Mouse (Mus musculus) midbrain, embryonic 12.5 days (tissue): ENCODE measurements around the gene Dlgap4. TPM values are rescaled to one million over a fixed set of nuclear protein-coding genes. Genes with fewer than 3 reads are reported as not detected.

Experiments used
- ATAC-seq: fragments of 200-750 bp; cut with Nextera tagmentation; 2 replicates; pipeline ENCODE4 v1.8.0; 2017; ENCODE audit warnings: low read depth, moderate TSS enrichment, moderate library complexity; ENCODE audit not compliant: low FRiP score
- H3K27ac ChIP-seq: fragments of 300-500 bp; sonication (generic); replicated peaks from 2 replicates; pipeline ENCODE4 v1.5.1; 2016; ENCODE audit warnings: mild to moderate bottlenecking
- H3K27me3 ChIP-seq: fragments of 300-500 bp; sonication (generic); 2 replicates; pipeline ENCODE4 v1.6.1; 2016; ENCODE audit warnings: mild to moderate bottlenecking
- H3K36me3 ChIP-seq: fragments of 300-500 bp; sonication (generic); 2 replicates; pipeline ENCODE4 v1.6.1; 2016
- H3K4me1 ChIP-seq: fragments of 300-500 bp; sonication (generic); 2 replicates; pipeline ENCODE4 v1.6.1; 2016
- H3K4me2 ChIP-seq: fragments of 300-500 bp; sonication (generic); replicated peaks from 2 replicates; pipeline ENCODE4 v1.6.1; 2016; ENCODE audit warnings: mild to moderate bottlenecking, moderate library complexity
- H3K4me3 ChIP-seq: fragments of 300-500 bp; sonication (generic); 2 replicates; pipeline ENCODE4 v1.5.1; 2016; ENCODE audit warnings: mild to moderate bottlenecking
- H3K9ac ChIP-seq: fragments of 300-500 bp; sonication (generic); replicated peaks from 2 replicates; pipeline ENCODE4 v1.6.1; 2016; ENCODE audit warnings: mild to moderate bottlenecking, moderate library complexity
- H3K9me3 ChIP-seq: fragments of 300-500 bp; sonication (generic); 2 replicates; pipeline ENCODE4 v1.6.1; 2016; ENCODE audit warnings: mild to moderate bottlenecking
- WGBS: fragments of 180-500 bp; shearing (Covaris S2); methylation state at CpG from one replicate; pipeline ENCODE4 v1.1.7; 2016; 5-methylcytosine and 5-hydroxymethylcytosine counted together
- polyA plus RNA-seq: library from polyadenylated mRNA; unstranded; fragments of >200 nt; fragmentation: Nextera tagmentation; extraction: Ambion mirVana; gene quantifications from 2 replicates; pipeline ENCODE4 v1.2.1, GENCODE M21; 2016

Gene Dlgap4
- polyA plus RNA-seq, 1 experiment from 2014 or later: 190 TPM

DNA sequence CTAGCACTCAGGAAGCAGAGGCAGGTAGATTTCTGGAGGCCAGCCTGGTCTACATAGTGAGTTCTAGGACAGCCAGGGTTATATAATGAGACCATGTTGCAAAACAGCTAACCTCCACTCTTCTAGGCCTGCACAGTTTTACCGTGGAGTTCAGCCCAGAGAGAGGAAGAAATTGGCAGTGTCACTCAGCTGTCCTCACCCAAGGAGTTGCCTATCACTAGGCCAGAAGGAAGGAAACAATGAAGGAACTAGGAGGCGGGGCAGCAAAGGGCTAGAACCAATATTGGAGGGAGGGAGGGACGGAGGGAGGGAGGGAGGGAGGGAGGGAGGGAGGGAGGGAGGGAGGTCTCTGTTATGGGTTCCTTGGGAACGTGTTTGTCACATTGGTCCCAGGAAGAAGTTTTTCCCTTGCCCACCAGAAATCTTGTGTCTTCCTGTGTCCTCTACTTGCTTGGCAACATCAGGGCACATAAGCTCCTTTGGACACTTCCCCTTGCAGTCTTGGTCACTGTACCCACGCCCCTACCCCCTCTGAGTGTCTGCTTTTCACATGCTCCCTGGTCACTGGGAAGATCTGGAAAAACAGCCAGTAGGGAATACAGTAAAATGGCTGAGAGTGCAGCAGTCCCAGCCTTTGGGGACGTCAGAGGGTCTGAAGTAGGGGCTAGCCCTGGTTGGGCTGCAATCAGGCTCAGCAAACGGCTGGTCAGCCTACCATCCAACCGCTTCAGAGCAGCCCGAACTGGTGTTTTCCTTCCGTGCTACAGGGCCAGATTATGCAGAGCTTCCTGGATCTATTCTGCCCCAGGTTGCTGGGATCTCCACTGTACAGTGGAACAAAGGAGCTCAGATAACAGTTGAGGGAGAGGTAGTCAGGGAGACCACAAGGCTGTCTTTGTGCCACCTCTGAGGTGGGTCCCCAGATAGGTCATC lies 116.3 kb downstream of the Dlgap4 start:
- peaks cover 49% of the 10 kb centered on the region for H3K4me1 ChIP-seq
- H3K9ac ChIP-seq: 0 out of 2 replicates have a peak overlapping the region, but pooled peaks have one; percentile 31
- 68% methylated on average over 9 of the region's 10 CpGs for WGBS
- H3K27ac ChIP-seq: no peak overlapping the region
- no peaks in the 10 kb centered on the region for H3K9me3 ChIP-seq
- no peak for ATAC-seq
- H3K36me3 ChIP-seq: 0 out of 2 replicates have a peak, but pooled peaks cover 3% of the 10 kb centered on the region
- H3K27me3 ChIP-seq: no peaks in the 10 kb centered on the region
- H3K4me2 ChIP-seq: no peak overlapping the region
- no peak overlapping the region for H3K4me3 ChIP-seq

DNA sequence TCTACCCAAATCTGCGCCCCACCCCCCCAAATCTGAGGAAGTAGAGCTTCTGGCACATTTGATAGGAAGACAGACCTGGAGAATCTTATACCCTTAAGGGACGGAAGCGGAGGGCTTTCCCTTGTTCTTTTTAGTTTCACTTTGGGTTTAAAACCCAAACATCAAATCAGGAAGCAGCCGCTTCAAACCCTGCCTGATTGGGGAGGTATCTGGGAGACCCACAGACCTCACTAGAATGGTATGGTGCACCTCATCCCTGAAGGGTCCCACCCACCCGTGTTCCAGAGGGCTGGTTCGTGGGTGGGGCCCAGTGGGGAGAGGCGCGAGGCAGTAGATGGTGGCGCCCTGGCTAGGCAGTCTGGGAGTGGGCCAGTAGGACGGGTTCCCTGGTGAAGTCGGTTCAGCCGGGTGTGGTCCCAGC lies 117.0 kb downstream of the Dlgap4 start:
- H3K9ac ChIP-seq: no peak overlapping the region
- no peaks in the 10 kb centered on the region for H3K9me3 ChIP-seq
- no peak overlapping the region for H3K4me3 ChIP-seq
- ATAC-seq: no peak
- H3K4me1 ChIP-seq: peaks cover 42% of the 10 kb centered on the region
- H3K27ac ChIP-seq: no peak overlapping the region
- H3K27me3 ChIP-seq: no peaks in the 10 kb centered on the region
- 88% methylated on average over 12 of the region's 12 CpGs for WGBS
- H3K36me3 ChIP-seq: 0 out of 2 replicates have a peak, but pooled peaks cover 3% of the 10 kb centered on the region
- no peak overlapping the region for H3K4me2 ChIP-seq

DNA sequence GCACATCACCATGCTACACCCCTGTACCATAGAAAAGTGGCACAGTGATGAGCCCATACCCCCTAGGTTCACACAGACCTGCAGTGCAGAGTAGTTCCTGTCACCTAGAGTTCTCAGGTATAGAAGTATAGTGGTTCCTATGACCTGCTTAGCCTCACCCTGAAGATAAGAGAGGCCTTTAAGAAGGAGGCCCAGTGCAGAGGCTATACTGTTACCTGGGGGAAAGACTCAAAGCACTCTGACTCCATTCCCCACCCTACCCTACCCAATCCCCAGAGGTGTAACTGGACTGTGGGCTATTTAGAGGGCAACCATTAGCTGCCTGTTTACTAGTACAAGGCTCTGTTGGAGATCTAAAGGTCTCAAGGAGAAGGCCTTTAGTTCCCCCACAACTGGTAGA lies 118.1 kb downstream of the Dlgap4 start:
- Histone ChIP-seq H3K27ac (no peak overlapping the region), H3K4me1 (peaks cover 41% of the 10 kb centered on the region), H3K4me3 (no peak overlapping the region), H3K9ac (no peak overlapping the region), H3K36me3 (0 out of 2 replicates have a peak, but pooled peaks cover 7% of the 10 kb centered on the region), H3K27me3 (no peaks in the 10 kb centered on the region), H3K9me3 (no peaks in the 10 kb centered on the region), H3K4me2 (no peak overlapping the region)
- ATAC-seq: no peak

DNA sequence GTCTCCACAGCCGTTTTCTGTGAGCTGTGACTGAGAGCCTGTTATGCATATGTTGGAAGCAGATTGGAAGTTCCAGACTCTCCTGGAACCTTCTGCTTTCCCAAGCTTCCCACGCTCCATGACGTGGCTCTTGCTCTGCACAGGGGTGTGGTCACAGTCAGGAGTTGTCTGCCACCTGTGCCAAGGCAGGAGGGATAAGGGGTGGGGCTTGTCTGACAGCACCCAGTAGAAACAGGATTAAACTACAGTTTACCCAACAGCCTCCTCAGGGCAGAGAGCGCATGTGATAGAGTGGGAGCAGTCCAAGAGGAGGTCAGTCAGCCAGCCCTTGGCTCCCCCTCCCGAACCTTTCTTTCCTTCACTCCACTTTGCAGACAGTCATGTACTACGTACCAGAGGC lies 118.6 kb downstream of the Dlgap4 start:
- H3K4me3 ChIP-seq: no peak overlapping the region
- H3K27me3 ChIP-seq: no peaks in the 10 kb centered on the region
- no peak overlapping the region for H3K27ac ChIP-seq
- 77% methylated on average over 6 of the region's 6 CpGs for WGBS
- no peak overlapping the region for H3K9ac ChIP-seq
- H3K9me3 ChIP-seq: no peaks in the 10 kb centered on the region
- peaks cover 41% of the 10 kb centered on the region for H3K4me1 ChIP-seq
- no peak for ATAC-seq
- 0 out of 2 replicates have a peak, but pooled peaks cover 7% of the 10 kb centered on the region for H3K36me3 ChIP-seq
- no peak overlapping the region for H3K4me2 ChIP-seq

DNA sequence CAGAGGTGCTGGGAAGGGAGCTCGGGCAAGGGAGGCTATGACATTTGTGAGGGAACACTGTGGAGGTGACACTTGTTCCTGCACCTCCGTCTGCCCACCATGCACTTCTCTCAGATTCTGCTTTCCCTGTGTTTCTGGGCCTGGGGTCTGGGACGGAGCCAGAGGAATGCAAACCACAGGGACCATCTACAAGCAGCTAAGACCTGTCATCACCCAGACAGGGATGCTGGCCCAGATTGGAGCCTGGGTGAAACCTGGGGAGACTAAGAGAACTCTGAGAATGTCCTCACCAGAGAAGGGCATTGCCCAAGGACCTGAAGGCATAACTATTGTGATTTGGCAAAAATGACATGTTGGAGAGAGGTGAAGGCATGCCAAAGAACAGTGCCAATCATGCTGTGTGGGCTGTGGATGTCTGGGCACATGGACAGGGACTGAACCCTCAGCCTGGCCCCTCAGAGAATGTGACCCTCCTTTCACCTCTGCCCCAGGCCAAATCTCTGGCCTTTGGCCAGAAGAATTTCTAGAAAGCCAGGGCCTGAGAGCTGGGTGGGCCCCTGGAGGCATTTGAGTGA lies 122.3 kb downstream of the Dlgap4 start:
- WGBS: 79% methylated on average over 3 of the region's 3 CpGs
- Histone ChIP-seq H3K27me3 (no peaks in the 10 kb centered on the region), H3K4me3 (no peak overlapping the region), H3K36me3 (0 out of 2 replicates have a peak, but pooled peaks cover 7% of the 10 kb centered on the region), H3K4me2 (no peak overlapping the region), H3K9ac (no peak overlapping the region), H3K9me3 (no peaks in the 10 kb centered on the region), H3K27ac (no peak overlapping the region), H3K4me1 (peaks cover 35% of the 10 kb centered on the region)
- no peak for ATAC-seq

DNA sequence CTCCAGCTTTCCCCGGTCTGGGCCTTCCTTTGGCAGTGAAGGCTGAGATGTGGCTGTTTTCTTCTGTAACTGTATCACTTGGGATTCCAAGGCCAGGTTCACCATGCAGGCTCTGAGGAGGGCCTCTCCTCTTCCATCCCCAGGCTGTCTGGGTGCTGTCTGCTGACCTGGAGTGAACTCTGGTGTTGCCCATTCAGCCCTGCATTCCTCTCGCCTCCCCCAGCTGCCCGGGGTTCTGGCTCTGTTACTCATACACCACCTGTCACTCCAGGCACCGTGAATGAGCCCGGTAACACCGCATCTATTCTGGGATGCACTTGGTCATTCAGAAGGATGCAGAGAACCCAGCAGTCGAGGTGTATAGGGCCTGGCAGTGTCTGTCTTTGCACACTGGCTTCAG lies 123.3 kb downstream of the Dlgap4 start:
- Histone ChIP-seq H3K4me3 (no peak overlapping the region), H3K36me3 (0 out of 2 replicates have a peak, but pooled peaks cover 7% of the 10 kb centered on the region), H3K27me3 (no peaks in the 10 kb centered on the region), H3K4me1 (peaks cover 44% of the 10 kb centered on the region), H3K9me3 (no peaks in the 10 kb centered on the region), H3K27ac (no peak overlapping the region), H3K4me2 (no peak overlapping the region), H3K9ac (no peak overlapping the region)
- WGBS: 61% methylated on average over 7 of the region's 7 CpGs
- no peak for ATAC-seq

DNA sequence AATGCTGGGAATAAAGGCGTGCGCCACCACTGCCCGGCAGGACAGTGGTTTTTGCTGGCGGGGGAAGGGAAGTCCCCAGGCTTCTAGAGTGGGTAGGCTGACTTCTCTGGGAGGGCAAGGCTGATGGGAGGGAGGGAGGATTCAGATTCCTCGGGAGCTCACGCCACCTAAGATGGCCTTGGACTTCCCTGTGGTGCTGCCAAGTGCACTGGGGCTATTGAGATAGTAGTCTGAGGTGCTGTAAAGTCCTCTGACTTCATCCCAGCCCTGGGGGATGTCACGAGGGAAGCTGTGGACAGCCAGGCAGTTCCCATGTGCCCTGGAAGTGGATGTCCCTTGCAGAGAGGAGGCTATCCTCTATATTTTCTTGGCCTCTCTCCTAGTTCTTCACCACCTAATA lies 124.5 kb downstream of the Dlgap4 start:
- 81% methylated on average over 7 of the region's 7 CpGs for WGBS
- H3K9ac ChIP-seq: no peak overlapping the region
- H3K36me3 ChIP-seq: 0 out of 2 replicates have a peak, but pooled peaks cover 4% of the 10 kb centered on the region
- H3K4me3 ChIP-seq: no peak overlapping the region
- no peak for ATAC-seq
- H3K4me1 ChIP-seq: peaks cover 41% of the 10 kb centered on the region
- no peak overlapping the region for H3K27ac ChIP-seq
- H3K27me3 ChIP-seq: no peaks in the 10 kb centered on the region
- no peak overlapping the region for H3K4me2 ChIP-seq
- H3K9me3 ChIP-seq: no peaks in the 10 kb centered on the region

DNA sequence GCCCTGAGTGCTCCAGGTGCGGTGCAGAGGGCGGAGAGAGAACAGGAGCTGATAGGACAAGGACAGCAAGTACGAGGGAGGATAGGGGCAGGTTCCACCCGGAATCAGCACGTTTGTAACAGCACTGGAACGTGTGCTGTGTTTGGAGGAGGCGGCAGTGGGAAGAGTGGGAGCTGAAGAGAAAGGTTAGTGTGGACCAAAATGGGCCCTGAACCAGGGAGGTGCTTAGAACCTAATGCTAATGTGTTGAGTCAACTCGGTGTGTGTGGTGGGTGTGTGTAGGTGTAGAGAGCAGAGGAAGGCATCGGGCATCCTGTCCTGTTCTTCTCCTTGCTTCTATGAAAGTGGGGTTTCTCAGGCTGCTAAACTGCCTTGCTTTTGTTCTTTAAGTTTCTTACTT lies 127.8 kb downstream of the Dlgap4 start:
- Histone ChIP-seq H3K4me3 (no peak overlapping the region), H3K27me3 (no peaks in the 10 kb centered on the region), H3K4me2 (no peak overlapping the region), H3K9me3 (no peaks in the 10 kb centered on the region), H3K27ac (no peak overlapping the region), H3K36me3 (peaks cover 18% of the 10 kb centered on the region), H3K9ac (no peak overlapping the region), H3K4me1 (peaks cover 38% of the 10 kb centered on the region)
- 89% methylated on average over 9 of the region's 9 CpGs for WGBS
- ATAC-seq: no peak

DNA sequence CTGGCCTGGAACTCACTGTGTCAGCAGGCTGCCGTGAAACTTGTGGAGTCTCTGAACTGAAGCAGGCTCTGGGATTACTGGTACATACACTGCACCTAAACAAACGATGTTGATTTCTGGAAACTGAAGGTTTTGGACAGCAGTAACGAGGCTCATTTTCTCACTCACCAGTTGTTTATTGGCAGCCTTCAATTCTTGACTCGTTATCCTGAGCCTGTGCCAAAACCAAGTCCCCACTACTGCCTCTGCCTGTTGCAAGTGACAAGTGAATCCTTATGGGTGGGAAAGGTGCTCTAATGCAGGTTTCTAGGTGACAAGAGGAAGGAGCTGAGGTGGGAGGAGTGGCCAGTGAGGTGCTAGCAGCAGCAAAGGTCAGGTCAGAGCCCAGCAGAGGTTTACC lies 128.5 kb downstream of the Dlgap4 start:
- Histone ChIP-seq H3K27me3 (no peaks in the 10 kb centered on the region), H3K27ac (no peak overlapping the region), H3K4me3 (no peak overlapping the region), H3K4me1 (peaks cover 31% of the 10 kb centered on the region), H3K4me2 (no peak overlapping the region), H3K9ac (no peak overlapping the region), H3K9me3 (no peaks in the 10 kb centered on the region), H3K36me3 (peaks cover 23% of the 10 kb centered on the region)
- WGBS: 71% methylated on average over 4 of the region's 4 CpGs
- ATAC-seq: no peak

DNA sequence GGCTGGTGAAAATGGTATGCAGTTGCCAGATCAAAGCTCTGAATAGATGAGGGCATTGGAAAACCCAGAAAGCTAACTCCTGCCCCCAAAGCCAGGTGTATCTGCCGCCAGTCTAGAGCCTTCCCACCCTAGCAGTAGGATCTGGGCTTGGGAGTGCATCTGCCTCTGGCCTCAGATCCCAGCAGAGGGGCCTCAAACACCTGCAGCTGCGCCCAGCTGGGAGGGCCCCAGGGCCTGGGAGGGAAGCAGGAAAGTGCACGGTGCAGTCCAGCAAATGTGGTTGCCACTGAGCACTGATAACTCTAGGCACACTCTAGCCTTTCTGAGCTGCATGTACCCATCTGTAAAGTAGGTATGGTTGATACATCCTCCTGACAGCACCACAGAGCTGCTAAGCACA lies 129.7 kb downstream of the Dlgap4 start:
- Histone ChIP-seq H3K4me3 (no peak overlapping the region), H3K9ac (no peak overlapping the region), H3K27me3 (no peaks in the 10 kb centered on the region), H3K9me3 (no peaks in the 10 kb centered on the region), H3K4me1 (peaks cover 29% of the 10 kb centered on the region), H3K4me2 (no peak overlapping the region), H3K27ac (no peak overlapping the region), H3K36me3 (peaks cover 35% of the 10 kb centered on the region)
- 70% methylated on average over 3 of the region's 3 CpGs for WGBS
- ATAC-seq: no peak

DNA sequence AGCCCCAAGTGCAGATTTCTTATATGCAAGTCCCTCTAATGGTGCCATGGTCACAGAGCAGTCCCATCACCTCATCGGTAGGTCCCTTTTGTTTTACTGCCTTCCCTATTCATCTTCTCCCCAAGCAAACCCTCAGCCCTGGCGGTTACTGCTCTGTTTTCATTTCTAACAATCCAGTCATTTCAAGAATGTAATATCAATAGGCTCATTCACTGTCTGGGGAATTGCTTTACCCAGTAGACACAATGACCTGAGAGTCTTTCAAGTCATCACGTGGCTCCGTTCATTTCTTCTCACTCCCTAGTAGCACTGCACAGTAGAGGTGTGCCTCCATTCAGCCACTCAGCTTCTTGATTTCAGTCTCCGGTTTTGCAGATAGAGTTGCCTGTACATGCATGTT lies 130.9 kb downstream of the Dlgap4 start:
- no peak for ATAC-seq
- Histone ChIP-seq H3K9ac (no peak overlapping the region), H3K36me3 (peaks cover 47% of the 10 kb centered on the region), H3K4me2 (no peak overlapping the region), H3K4me3 (no peak overlapping the region), H3K27me3 (no peaks in the 10 kb centered on the region), H3K4me1 (peaks cover 29% of the 10 kb centered on the region), H3K27ac (no peak overlapping the region), H3K9me3 (no peaks in the 10 kb centered on the region)
- 69% methylated on average over 5 of the region's 5 CpGs for WGBS

DNA sequence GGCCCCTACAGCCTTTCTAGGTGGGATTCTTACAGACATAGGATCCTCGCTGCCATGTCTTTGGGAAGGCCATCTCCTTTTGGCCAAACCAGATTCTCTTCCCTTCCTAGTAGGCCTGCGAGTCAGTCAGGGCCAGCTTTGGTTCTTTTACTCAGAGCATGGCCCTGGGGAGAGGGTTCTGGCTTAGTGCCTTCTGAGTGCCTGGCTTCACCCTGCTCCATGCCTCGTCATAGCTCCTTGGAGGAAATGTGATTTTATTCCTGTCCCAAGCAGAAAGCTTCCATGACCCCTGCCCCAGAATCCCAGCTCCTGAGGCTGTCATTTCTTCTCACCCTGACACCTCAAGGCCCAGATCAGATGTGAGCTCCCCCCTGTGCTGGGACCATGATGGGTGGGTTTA lies 133.8 kb downstream of the Dlgap4 start:
- H3K4me1 ChIP-seq: peaks cover 9% of the 10 kb centered on the region
- no peak overlapping the region for H3K27ac ChIP-seq
- no peaks in the 10 kb centered on the region for H3K9me3 ChIP-seq
- H3K36me3 ChIP-seq: peaks cover 73% of the 10 kb centered on the region
- no peak for ATAC-seq
- no peaks in the 10 kb centered on the region for H3K27me3 ChIP-seq
- H3K4me2 ChIP-seq: no peak overlapping the region
- H3K4me3 ChIP-seq: no peak overlapping the region
- 94% methylated on average over 3 of the region's 3 CpGs for WGBS
- no peak overlapping the region for H3K9ac ChIP-seq
